Mouse (Mus musculus): Measurements from ENCODE around the gene Mapt. TPM values are rescaled to one million over a fixed set of nuclear protein-coding genes. Genes with fewer than 3 reads are reported as not detected.

Gene Mapt
- polyA plus RNA-seq, 1 experiment from 2014 or later: 0.24 TPM

DNA sequence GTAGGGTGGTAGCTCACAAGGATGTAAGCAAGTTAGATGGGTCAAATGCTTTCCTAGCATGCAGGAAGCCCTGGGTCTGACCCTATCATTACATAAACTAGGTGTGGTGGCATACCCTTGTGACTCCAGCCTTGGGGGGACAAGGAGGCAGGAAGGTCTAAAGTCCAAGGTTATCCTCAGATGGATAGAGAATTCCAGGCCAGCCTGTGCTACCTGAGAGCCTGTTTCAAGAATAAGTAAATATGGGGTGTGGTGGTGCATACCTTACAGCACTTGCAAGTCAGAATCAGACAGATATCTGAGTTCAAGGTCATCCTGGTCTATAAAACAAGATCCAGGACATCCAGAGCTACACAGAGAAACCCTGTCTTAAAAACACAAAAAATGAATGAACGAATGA is 96.3 kb downstream of the Mapt start:
- WGBS (ENCODE audit: insufficient replicate concordance): 88% methylated on average over 1 of the region's 1 CpGs
- Histone ChIP-seq H3K4me2 (no peak overlapping the region), H3K9ac (no peak overlapping the region), H3K4me3 (no peak overlapping the region), H3K36me3 (peaks cover 8% of the 10 kb centered on the region), H3K27ac (no peak overlapping the region), H3K27me3 (replicated peaks) (no peaks in the 10 kb centered on the region), H3K4me1 (no peaks in the 10 kb centered on the region), H3K9me3 (replicated peaks) (no peaks in the 10 kb centered on the region)
- ATAC-seq: no peak

GRCm38 (mm10) chr11:104327946-104328345 is 96.8 kb downstream of the Mapt start:
- no peak for ATAC-seq
- Histone ChIP-seq H3K27ac (no peak overlapping the region), H3K36me3 (peaks cover 13% of the 10 kb centered on the region), H3K4me1 (no peaks in the 10 kb centered on the region), H3K9me3 (replicated peaks) (no peaks in the 10 kb centered on the region), H3K9ac (no peak overlapping the region), H3K4me2 (no peak overlapping the region), H3K4me3 (no peak overlapping the region), H3K27me3 (replicated peaks) (no peaks in the 10 kb centered on the region)
- WGBS (ENCODE audit: insufficient replicate concordance): 76% methylated on average over 6 of the region's 6 CpGs

GRCm38 (mm10) chr11:104329185-104329926 is 98.2 kb downstream of the Mapt start:
- ATAC-seq: no peak
- WGBS (ENCODE audit: insufficient replicate concordance): 70% methylated on average over 11 of the region's 11 CpGs
- H3K27ac ChIP-seq: no peak overlapping the region

DNA sequence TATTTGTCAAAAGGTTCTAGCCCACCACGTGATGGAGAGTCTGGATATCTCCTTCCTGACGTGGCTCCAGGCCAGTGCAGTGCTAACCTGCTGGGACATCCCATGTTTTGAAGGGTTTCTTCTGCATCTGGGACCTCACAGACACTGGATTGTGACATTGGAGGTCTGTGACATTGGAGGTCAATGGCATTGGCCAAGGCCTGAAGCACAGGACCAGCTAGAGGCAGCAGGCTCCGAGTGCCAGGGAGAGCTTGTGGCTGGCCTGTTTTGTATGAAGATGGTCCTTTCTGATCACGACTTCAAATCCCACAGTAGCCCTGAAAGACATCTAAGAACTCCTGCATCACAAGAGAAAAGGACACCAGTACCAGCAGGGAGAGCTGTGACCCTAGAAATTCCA is 99.0 kb downstream of the Mapt start:
- Histone ChIP-seq H3K36me3 (peaks cover 32% of the 10 kb centered on the region), H3K27me3 (replicated peaks) (no peaks in the 10 kb centered on the region), H3K4me2 (no peak overlapping the region), H3K4me3 (no peak overlapping the region), H3K9me3 (replicated peaks) (no peaks in the 10 kb centered on the region), H3K4me1 (no peaks in the 10 kb centered on the region), H3K27ac (no peak overlapping the region), H3K9ac (no peak overlapping the region)
- 71% methylated on average over 4 of the region's 4 CpGs for WGBS (ENCODE audit: insufficient replicate concordance)
- no peak for ATAC-seq

More at GRCm38 (mm10) chr11:104329185-104329926, 98.2 kb downstream of the Mapt start:
- Histone ChIP-seq H3K4me2 (no peak overlapping the region), H3K4me3 (no peak overlapping the region), H3K36me3 (peaks cover 24% of the 10 kb centered on the region), H3K9me3 (replicated peaks) (no peaks in the 10 kb centered on the region), H3K9ac (no peak overlapping the region), H3K4me1 (no peaks in the 10 kb centered on the region), H3K27me3 (replicated peaks) (no peaks in the 10 kb centered on the region)

GRCm38 (mm10) chr11:104331208-104331607 is 100.0 kb downstream of the Mapt start:
- Histone ChIP-seq H3K9ac (no peak overlapping the region), H3K4me2 (no peak overlapping the region), H3K4me1 (no peaks in the 10 kb centered on the region), H3K27me3 (replicated peaks) (no peaks in the 10 kb centered on the region), H3K9me3 (replicated peaks) (no peaks in the 10 kb centered on the region), H3K36me3 (peaks cover 43% of the 10 kb centered on the region), H3K4me3 (no peak overlapping the region), H3K27ac (no peak overlapping the region)
- WGBS (ENCODE audit: insufficient replicate concordance): 79% methylated on average over 3 of the region's 3 CpGs
- no peak for ATAC-seq

GRCm38 (mm10) chr11:104332105-104332504 is 100.9 kb downstream of the Mapt start:
- ATAC-seq: no peak
- no peak overlapping the region for H3K27ac ChIP-seq
- no peaks in the 10 kb centered on the region for H3K4me1 ChIP-seq
- H3K27me3 ChIP-seq (replicated peaks): no peaks in the 10 kb centered on the region
- no peak overlapping the region for H3K4me2 ChIP-seq
- H3K36me3 ChIP-seq: peaks cover 50% of the 10 kb centered on the region
- H3K4me3 ChIP-seq: no peak overlapping the region
- no peaks in the 10 kb centered on the region for H3K9me3 ChIP-seq (replicated peaks)
- WGBS (ENCODE audit: insufficient replicate concordance): 81% methylated on average over 5 of the region's 5 CpGs
- no peak overlapping the region for H3K9ac ChIP-seq

DNA sequence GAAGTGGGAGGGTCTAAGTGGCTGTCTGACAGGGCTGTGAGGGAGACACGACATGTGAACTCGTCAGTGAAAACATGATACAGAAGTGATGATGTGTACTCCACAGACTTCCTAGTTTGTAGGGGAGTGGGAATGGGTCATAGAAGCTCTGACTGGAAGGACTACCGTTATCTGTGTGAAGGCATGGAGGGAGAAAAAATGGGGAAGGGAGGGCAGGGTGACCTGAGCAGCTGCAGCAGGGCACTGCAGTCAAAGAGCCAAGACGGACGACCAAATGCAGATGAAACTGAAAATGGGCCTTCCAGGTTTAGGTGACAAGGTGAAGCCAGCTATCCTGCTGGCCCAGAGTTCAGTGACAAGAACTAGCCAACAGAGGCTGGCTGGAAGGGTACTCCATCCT is 102.9 kb downstream of the Mapt start:
- H3K4me1 ChIP-seq: no peaks in the 10 kb centered on the region
- no peak overlapping the region for H3K4me3 ChIP-seq
- H3K9me3 ChIP-seq (replicated peaks): no peaks in the 10 kb centered on the region
- H3K4me2 ChIP-seq: no peak overlapping the region
- no peaks in the 10 kb centered on the region for H3K27me3 ChIP-seq (replicated peaks)
- peaks cover 70% of the 10 kb centered on the region for H3K36me3 ChIP-seq
- no peak for ATAC-seq
- 70% methylated on average over 5 of the region's 5 CpGs for WGBS (ENCODE audit: insufficient replicate concordance)
- H3K9ac ChIP-seq: no peak overlapping the region
- H3K27ac ChIP-seq: no peak overlapping the region

DNA sequence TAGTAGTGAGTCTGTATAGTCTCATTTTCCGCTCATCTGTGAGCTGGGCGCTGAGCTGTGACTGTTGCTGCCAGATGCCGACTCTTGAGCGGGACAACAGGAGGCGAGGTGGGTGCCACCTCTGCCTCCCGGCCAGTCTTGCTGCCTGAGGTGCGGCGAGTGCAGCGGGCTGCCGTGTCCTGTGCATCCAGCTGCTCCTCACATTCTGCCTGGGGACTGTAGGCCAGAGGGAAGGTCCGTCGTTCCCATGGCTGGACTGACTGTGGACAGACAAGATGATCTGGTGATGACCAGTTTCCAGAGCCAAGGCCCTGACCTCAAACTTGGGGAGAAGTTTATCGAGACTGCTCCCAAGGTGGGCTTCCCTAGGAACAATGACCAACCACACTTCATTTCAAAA is 103.8 kb downstream of the Mapt start:
- no peak overlapping the region for H3K9ac ChIP-seq

DNA sequence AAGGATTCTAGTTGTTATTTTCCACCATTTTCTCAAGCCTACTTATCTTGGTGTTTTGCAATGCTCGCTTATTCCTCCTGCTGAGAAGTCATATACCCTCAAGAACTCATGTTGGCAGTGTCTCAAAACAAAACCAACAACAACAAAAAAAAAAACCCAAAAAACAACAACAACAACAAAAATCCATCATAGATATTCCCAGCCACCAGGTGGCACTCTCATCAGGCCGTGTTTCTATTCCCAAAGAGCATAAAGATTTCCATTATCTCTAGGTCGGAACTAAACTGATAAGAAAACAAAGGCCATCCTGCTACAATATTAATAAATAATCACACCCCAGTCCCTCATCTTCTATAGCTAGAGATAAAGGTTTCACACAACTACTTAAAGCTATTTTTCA is 115.7 kb downstream of the Mapt start:
- Histone ChIP-seq H3K9ac (no peak overlapping the region), H3K27me3 (replicated peaks) (no peaks in the 10 kb centered on the region), H3K27ac (no peak overlapping the region), H3K4me2 (no peak overlapping the region), H3K9me3 (replicated peaks) (no peaks in the 10 kb centered on the region), H3K4me1 (no peaks in the 10 kb centered on the region), H3K4me3 (no peak overlapping the region), H3K36me3 (peaks cover 91% of the 10 kb centered on the region)
- WGBS (ENCODE audit: insufficient replicate concordance): 50% methylated on average over 3 of the region's 3 CpGs
- no peak for ATAC-seq

More for the DNA sequence above, 103.8 kb downstream of the Mapt start:
- H3K36me3 ChIP-seq: peaks cover 78% of the 10 kb centered on the region
- no peak overlapping the region for H3K27ac ChIP-seq
- no peaks in the 10 kb centered on the region for H3K27me3 ChIP-seq (replicated peaks)
- WGBS (ENCODE audit: insufficient replicate concordance): 89% methylated on average over 13 of the region's 13 CpGs
- ATAC-seq: no peak
- no peak overlapping the region for H3K4me3 ChIP-seq
- H3K4me2 ChIP-seq: no peak overlapping the region
- no peaks in the 10 kb centered on the region for H3K9me3 ChIP-seq (replicated peaks)
- no peaks in the 10 kb centered on the region for H3K4me1 ChIP-seq

GRCm38 (mm10) chr11:104361790-104362189 is 130.6 kb downstream of the Mapt start:
- no peak overlapping the region for H3K4me2 ChIP-seq
- ATAC-seq: no peak
- no peaks in the 10 kb centered on the region for H3K9me3 ChIP-seq (replicated peaks)
- peaks cover 15% of the 10 kb centered on the region; the same call in 1 of the 2 replicates for H3K4me1 ChIP-seq
- 14% methylated on average over 2 of the region's 2 CpGs for WGBS (ENCODE audit: insufficient replicate concordance)
- no peak overlapping the region for H3K27ac ChIP-seq
- H3K36me3 ChIP-seq: peaks cover 40% of the 10 kb centered on the region
- H3K4me3 ChIP-seq: no peak overlapping the region
- no peak overlapping the region for H3K9ac ChIP-seq
- H3K27me3 ChIP-seq (replicated peaks): no peaks in the 10 kb centered on the region

DNA sequence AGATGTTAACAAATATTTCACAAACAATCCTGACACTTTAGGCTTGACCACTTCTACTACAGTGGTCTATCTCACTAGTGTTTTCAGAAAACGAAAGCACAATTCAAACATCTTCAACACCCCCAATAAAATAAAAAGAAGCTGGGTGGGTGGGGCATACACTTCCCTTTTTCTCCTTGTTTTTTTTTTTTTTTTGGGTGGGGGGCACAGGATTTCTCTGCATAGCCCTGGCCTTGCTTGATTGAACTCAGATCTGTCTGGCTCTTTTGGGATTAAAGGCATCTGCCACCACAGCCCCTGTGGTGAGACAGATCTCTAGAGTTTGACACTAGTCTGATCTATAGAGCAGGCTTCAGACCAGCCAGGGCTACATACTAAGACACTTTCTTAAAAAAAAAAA is 131.5 kb downstream of the Mapt start:
- no peak for ATAC-seq
- Histone ChIP-seq H3K36me3 (peaks cover 39% of the 10 kb centered on the region), H3K4me2 (no peak overlapping the region), H3K4me3 (no peak overlapping the region), H3K9ac (no peak overlapping the region), H3K27me3 (replicated peaks) (no peaks in the 10 kb centered on the region), H3K4me1 (peaks cover 15% of the 10 kb centered on the region; the same call in 1 of the 2 replicates), H3K27ac (no peak overlapping the region), H3K9me3 (replicated peaks) (no peaks in the 10 kb centered on the region)
- 76% methylated on average over 1 of the region's 1 CpGs for WGBS (ENCODE audit: insufficient replicate concordance)

- Histone ChIP-seq H3K27me3 (replicated peaks) (no peaks in the 10 kb centered on the region), H3K4me2 (no peak overlapping the region), H3K9me3 (replicated peaks) (no peaks in the 10 kb centered on the region), H3K4me3 (no peak overlapping the region), H3K9ac (no peak overlapping the region), H3K36me3 (peaks cover 48% of the 10 kb centered on the region), H3K4me1 (peaks cover 15% of the 10 kb centered on the region; the same call in 1 of the 2 replicates), H3K27ac (no peak overlapping the region; the same call in 1 of the 2 replicates)
- WGBS (ENCODE audit: insufficient replicate concordance): 81% methylated on average over 2 of the region's 2 CpGs
- no peak for ATAC-seq
Measured at GRCm38 (mm10) chr11:104363823-104364600, 132.8 kb downstream of the Mapt start.
